Mouse (Mus musculus): ENCODE data around the gene Ttll5.

The Ttll5 gene

GRCm38 (mm10) chr12:85839371-85840000 lies 15.0 kb downstream of the Ttll5 start:
- no peak for DNase-seq (ENCODE audit: low read depth, low spot score)

- no peak for DNase-seq (ENCODE audit: low read depth, low spot score)
Observed at GRCm38 (mm10) chr12:85848164-85848958, 23.9 kb downstream of the Ttll5 start.

GRCm38 (mm10) chr12:85850661-85851060 lies 26.2 kb downstream of the Ttll5 start:
- no peak for DNase-seq (ENCODE audit: low read depth, low spot score)

GRCm38 (mm10) chr12:85853836-85854235 lies 29.4 kb downstream of the Ttll5 start:
- DNase-seq (ENCODE audit: low read depth, low spot score): no peak

- no peak for DNase-seq (ENCODE audit: low read depth, low spot score)
Observed at GRCm38 (mm10) chr12:85854271-85854670, 29.8 kb downstream of the Ttll5 start.

GRCm38 (mm10) chr12:85857300-85857699 lies 32.8 kb downstream of the Ttll5 start:
- no peak for DNase-seq (ENCODE audit: low read depth, low spot score)

GRCm38 (mm10) chr12:85859111-85859510 lies 34.7 kb downstream of the Ttll5 start:
- DNase-seq (ENCODE audit: low read depth, low spot score): no peak

GRCm38 (mm10) chr12:85859511-85860189 lies 35.2 kb downstream of the Ttll5 start:
- no peak for DNase-seq (ENCODE audit: low read depth, low spot score)

- DNase-seq (ENCODE audit: low read depth, low spot score): no peak
Observed at GRCm38 (mm10) chr12:85862514-85862913, 38.1 kb downstream of the Ttll5 start.

- DNase-seq (ENCODE audit: low read depth, low spot score): peak; percentile 39
Observed at GRCm38 (mm10) chr12:85865526-85865925, 41.1 kb downstream of the Ttll5 start.

- DNase-seq (ENCODE audit: low read depth, low spot score): no peak
Observed at GRCm38 (mm10) chr12:85866624-85867023, 42.2 kb downstream of the Ttll5 start.

GRCm38 (mm10) chr12:85867125-85867524 lies 42.7 kb downstream of the Ttll5 start:
- DNase-seq (ENCODE audit: low read depth, low spot score): no peak

GRCm38 (mm10) chr12:85869423-85869822 lies 45.0 kb downstream of the Ttll5 start:
- peak; percentile 44 for DNase-seq (ENCODE audit: low read depth, low spot score)

GRCm38 (mm10) chr12:85879631-85880314 lies 55.3 kb downstream of the Ttll5 start:
- DNase-seq (ENCODE audit: low read depth, low spot score): no peak

GRCm38 (mm10) chr12:85885024-85885423 lies 60.6 kb downstream of the Ttll5 start:
- DNase-seq (ENCODE audit: low read depth, low spot score): no peak

- DNase-seq (ENCODE audit: low read depth, low spot score): no peak
Observed at GRCm38 (mm10) chr12:85890054-85890453, 65.6 kb downstream of the Ttll5 start.

GRCm38 (mm10) chr12:85903986-85904385 lies 79.5 kb downstream of the Ttll5 start:
- DNase-seq (ENCODE audit: low read depth, low spot score): no peak

- DNase-seq (ENCODE audit: low read depth, low spot score): no peak
Observed at GRCm38 (mm10) chr12:85905666-85906065, 81.2 kb downstream of the Ttll5 start.

- no peak for DNase-seq (ENCODE audit: low read depth, low spot score)
Observed at GRCm38 (mm10) chr12:85907896-85908295, 83.4 kb downstream of the Ttll5 start.

- no peak for DNase-seq (ENCODE audit: low read depth, low spot score)
Observed at GRCm38 (mm10) chr12:85910811-85911210, 86.4 kb downstream of the Ttll5 start.

GRCm38 (mm10) chr12:85912712-85913504 lies 88.4 kb downstream of the Ttll5 start:
- DNase-seq (ENCODE audit: low read depth, low spot score): no peak
